Mouse (Mus musculus) adrenal gland, adult (tissue): Measurements from ENCODE around the gene Myocd.

Experiments
- DNase-seq, 2 experiments: peaks; one replicate each; pipeline ENCODE4 v3.0.0; 2022 to 2023; ENCODE audit warnings: low spot score in 1 of 2; ENCODE audit not compliant: inconsistent age in 2 of 2

Myocd gene

GRCm38 (mm10) chr11:65214954-65215629 lies 54.7 kb downstream of the Myocd start:
- DNase-seq, result peak in 1 of 2 experiments; percentile 60

GRCm38 (mm10) chr11:65213806-65214205 lies 56.0 kb downstream of the Myocd start:
- DNase-seq, result no peak

- no peak for DNase-seq
Measured at GRCm38 (mm10) chr11:65211701-65212100, 58.1 kb downstream of the Myocd start.

- peak in 1 of 2 experiments; percentile 11 for DNase-seq
Measured at GRCm38 (mm10) chr11:65209441-65209840, 60.3 kb downstream of the Myocd start.

GRCm38 (mm10) chr11:65205306-65205705 lies 64.5 kb downstream of the Myocd start:
- no peak for DNase-seq

- no peak for DNase-seq
Measured at GRCm38 (mm10) chr11:65204651-65205050, 65.1 kb downstream of the Myocd start.

GRCm38 (mm10) chr11:65203020-65203419 lies 66.8 kb downstream of the Myocd start:
- DNase-seq, result no peak

- DNase-seq, result no peak
Measured at GRCm38 (mm10) chr11:65202236-65202635, 67.6 kb downstream of the Myocd start.

- DNase-seq, result no peak
Measured at GRCm38 (mm10) chr11:65198026-65198425, 71.8 kb downstream of the Myocd start.

GRCm38 (mm10) chr11:65197280-65197679 lies 72.5 kb downstream of the Myocd start:
- DNase-seq, result peak; percentile 55 to 92

GRCm38 (mm10) chr11:65186974-65187373 lies 82.8 kb downstream of the Myocd start:
- DNase-seq, result no peak

- no peak for DNase-seq
Measured at GRCm38 (mm10) chr11:65185114-65185513, 84.7 kb downstream of the Myocd start.

GRCm38 (mm10) chr11:65170121-65170750 lies 99.6 kb downstream of the Myocd start:
- no peak for DNase-seq

- DNase-seq, result peak; percentile 74 to 87
Measured at GRCm38 (mm10) chr11:65162767-65163120, 107.0 kb downstream of the Myocd start, which contains the start of gene Arhgap44. TSS of gene Arhgap44 (minus strand) at chr11:65162961.

- no peak for DNase-seq
Measured at GRCm38 (mm10) chr11:65161881-65162766, 107.7 kb downstream of the Myocd start.

GRCm38 (mm10) chr11:65160991-65161880 lies 108.6 kb downstream of the Myocd start:
- no peak for DNase-seq

- DNase-seq, result no peak
Measured at GRCm38 (mm10) chr11:65159791-65160190, 110.0 kb downstream of the Myocd start, which contains the start of gene 1700086D15Rik. TSS of gene 1700086D15Rik (minus strand) at chr11:65159891.

- no peak for DNase-seq
Measured at GRCm38 (mm10) chr11:65158658-65158990, 111.2 kb downstream of the Myocd start.

GRCm38 (mm10) chr11:65157966-65158657 lies 111.7 kb downstream of the Myocd start:
- DNase-seq, result no peak

- DNase-seq, result no peak
Measured at GRCm38 (mm10) chr11:65153006-65153405, 116.8 kb downstream of the Myocd start.
